Mouse (Mus musculus): Measurements from ENCODE around the gene Acvr2a. TPM values are rescaled to one million over a fixed set of nuclear protein-coding genes. Genes with fewer than 3 reads are reported as not detected.

The Acvr2a gene
- 0.09 and 0.11 TPM in 2 replicates for polyA plus RNA-seq (2012; ENCODE audit: low replicate concordance)

DNA sequence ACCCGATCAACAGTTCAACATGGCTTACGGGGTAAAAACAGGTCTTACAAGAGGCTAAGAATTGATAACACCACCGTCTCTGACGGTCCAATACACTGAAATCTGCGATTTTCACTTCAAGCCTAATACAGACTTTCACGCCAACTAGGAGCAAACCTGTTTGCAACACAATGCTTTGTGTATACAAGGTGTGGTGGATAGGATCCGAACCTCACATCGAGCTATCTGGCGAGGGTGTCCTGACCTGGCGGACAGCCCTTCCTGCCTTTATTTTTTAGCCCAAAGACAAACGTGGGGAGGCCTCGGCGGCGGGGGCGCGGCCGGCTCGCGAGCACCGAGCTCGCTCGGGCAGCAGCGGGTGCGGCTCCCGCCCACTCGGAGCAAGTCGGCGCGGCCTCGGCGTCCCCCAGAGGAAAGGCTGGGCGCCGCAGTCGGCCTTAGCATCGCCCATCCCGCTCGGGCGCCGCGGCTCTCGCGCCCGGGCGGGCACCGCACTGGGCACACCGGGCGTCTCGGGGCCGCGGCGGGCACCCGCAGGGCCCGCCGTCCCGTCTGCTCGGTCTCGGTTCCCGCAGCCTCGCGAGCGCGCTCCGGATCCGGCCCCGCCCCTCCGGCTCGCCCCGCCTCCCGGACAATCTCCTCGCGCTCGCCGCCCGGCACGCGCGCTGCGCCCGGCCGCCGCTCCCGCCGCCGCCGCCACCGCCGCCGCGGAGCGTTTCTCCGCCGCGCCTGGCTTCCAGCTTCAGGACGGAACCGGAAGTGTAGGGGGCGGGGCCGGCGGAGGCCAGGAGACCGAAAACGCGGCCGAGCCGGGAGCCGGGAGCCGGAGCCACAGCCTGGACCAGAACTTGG is at the start of gene Acvr2a:
TSS of gene Acvr2a (plus strand) at position 739 of the 852 bp plus-strand sequence.

DNA sequence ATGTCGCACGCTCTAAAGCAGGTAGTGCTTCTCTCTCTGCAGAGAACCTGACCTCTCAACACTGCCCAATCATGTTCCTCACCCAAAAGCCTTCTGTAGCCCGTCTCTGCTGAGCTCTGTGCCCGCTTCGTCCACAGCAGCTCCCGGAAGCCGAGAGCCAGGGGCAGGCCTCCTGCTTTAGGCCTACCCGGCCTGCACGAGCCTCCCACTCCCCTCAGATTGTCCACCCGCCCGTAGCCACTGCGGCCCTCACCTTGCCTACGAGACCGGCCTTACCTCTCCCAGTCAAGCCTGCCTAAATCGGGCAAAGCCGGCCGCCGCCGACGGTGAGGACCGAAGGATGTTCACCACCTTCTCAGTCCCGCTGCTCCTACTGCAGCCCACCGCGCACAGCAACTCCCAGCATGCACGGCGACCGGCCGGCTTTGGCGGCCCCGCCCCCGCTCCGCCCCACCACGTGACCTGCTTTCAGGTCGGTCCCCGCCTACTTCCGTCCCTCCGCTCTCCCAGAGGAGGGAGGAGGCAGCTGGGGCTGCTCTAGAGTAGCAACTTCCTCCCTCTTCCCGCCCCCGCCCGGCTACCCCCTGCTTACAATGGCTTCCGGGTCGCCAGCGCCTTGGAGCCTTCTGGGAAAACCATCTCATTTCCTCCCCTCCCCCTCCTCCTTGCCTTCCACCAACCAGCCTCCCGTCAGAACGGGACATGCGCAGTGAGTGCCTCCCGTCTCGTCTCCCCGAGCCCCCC is 135.1 kb downstream of the Acvr2a start, which contains the start of gene Mbd5:
TSS of gene Mbd5 (plus strand) at position 668 of the 744 bp plus-strand sequence.

DNA sequence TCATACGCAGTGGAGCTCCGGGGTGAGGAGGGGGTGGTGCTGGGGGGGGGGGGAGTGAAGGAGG is 136.2 kb downstream of the Acvr2a start, which contains the start of gene Orc4:
TSS of gene Orc4 (minus strand) at position 26 of the 64 bp plus-strand sequence.

Other genes starting within 250 kb of the Acvr2a start
- 3.0 and 3.1 TPM in 2 replicates for gene Mbd5, start 135.4 kb downstream of the Acvr2a start, polyA plus RNA-seq (2012; ENCODE audit: low replicate concordance)
- 2.4 and 26.7 TPM in 2 replicates for gene Orc4, start 136.2 kb downstream of the Acvr2a start, polyA plus RNA-seq (2012; ENCODE audit: low replicate concordance)